Mouse (Mus musculus) CD4-positive, CD25-positive, alpha-beta regulatory T cell, adult 4 months (primary cell): ENCODE results near the gene Ndufb4. TPM values are rescaled to one million over a fixed set of nuclear protein-coding genes. Genes with fewer than 3 reads are reported as not detected.

ENCODE experiments used
- ATAC-seq: one replicate; pipeline ENCODE4 v1.8.0; 2017
- polyA plus RNA-seq, 2 experiments: library from polyadenylated mRNA; unstranded; fragments of 100-300 nt; shearing (Covaris generic); gene quantifications; one replicate each; pipeline ENCODE4 v1.2.1; 2017

Gene Ndufb4
- polyA plus RNA-seq, 2 experiments from 2014 or later = 49.1 to 64.4 TPM

GRCm38 (mm10) chr16:37635095-37635494, 19.2 kb downstream of the Ndufb4 start:
- no peak for ATAC-seq

DNA sequence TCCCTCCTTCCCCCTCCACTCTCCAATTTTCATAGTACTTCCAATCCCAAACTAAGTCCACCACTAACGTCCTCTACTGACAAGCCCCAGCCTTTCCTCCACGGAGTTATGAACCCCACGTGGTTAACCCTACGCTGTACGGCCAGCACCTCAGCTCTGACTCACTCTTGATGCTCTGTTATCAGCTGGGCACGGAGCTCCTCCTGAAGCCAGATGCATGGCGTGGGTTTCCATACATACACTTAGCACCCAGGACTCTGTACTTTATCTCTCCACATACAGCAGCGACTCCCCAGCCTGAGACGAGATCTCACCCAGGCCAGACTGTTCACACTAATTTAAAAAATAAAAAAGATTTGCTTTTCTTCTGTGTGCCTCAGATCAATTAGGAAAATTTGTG, 19.7 kb downstream of the Ndufb4 start:
- ATAC-seq = no peak

DNA sequence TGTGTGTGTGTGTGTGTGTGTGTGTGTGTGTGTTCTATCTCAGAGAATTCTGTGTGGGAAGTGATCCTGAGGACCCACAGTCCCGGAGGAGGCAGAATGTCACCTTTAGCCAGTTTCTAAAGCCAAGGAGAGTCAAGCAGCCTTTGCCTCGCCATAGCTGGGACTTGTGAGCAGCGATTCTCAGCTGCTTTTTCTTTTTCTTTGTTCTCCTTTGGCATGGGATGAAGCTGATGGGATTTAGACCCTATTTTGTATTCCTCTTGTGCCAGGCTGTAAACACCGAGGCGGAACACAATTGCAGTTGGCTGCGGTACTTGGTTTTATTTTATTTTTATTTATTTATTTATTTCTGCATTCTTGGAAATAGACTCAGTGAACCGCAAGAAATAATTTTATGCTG, 25.2 kb downstream of the Ndufb4 start:
- no peak for ATAC-seq

DNA sequence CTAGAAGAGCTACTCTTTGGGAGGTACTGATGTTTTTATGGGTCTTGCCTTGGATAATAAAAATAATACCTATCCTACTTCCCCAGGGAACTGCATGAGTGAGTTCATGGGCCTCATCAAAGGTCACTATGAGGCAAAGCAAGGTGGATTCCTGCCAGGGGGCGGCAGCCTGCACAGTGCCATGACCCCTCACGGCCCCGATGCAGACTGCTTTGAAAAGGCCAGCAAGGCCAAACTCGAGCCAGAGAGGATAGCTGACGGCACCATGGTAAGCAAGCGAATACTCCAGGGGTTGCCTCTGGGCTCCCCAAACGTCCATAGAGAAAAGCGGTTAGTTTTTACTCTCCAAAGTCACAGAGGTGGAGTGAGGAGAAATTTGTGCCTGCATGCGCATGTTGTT, 25.9 kb downstream of the Ndufb4 start:
- no peak for ATAC-seq

DNA sequence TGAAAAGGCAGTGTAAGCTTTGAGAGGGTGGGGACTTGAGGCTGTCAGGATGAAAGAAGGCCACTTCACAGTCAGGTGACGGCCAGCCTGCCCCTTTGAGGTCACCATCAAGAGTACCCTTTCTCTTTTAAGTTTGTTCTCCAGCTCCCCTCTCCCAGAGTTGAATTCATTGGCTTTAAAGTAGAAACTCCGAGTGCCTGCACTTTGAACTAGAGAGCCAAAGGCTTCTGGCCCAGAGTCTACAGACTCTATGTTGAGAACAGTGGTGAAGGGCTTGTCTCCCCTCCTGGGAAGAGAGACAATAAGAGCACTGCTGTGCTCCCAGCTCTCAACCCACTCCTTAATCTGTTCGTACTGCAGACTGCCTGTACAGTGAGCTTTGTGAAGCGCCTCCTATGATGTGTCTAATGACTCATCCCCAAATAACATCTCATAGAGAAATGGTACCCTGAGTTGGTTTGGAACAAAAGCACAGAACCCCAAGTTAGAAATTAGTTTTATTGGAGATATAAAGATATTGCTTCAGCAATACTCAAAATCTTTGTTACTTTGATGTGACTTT, 27.8 kb downstream of the Ndufb4 start:
- no peak for ATAC-seq

DNA sequence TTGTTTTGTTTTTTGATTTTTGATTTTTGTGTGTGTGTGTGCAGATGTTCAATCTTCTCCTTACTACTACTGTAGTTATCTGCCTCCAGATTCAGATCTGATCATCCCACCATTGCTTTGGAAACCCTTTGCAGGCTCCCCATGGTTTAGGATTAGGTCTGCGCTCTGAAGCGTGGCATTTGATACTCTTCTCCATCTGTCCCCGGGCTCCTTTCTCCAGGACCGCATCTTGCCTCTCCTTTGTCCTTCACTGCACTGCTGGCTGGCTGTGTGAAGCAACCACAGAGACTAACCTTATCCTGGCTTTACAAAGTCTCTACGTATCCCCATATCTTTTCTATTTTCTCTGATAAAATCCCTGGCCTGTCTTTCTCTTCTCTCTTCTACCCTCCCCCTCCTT, 31.3 kb downstream of the Ndufb4 start:
- ATAC-seq = no peak

DNA sequence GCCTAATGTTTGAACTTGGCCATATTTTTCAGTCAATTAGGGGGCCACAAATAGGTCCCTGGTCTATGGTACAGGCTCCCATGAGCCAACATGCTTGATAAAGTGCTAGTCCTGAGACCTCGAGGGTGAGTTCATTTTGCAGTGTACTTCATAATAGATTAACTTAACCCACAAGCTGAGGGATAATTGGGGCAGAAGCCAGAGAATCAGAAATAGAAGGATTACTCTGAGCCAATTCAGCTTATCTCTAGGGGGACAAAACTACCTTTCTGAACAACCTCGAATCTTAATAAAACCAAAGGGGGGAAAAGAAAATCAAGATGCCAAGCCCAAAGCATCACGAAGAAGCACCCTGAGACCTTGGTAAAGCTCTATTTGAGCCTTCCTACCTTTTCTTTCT, 31.9 kb downstream of the Ndufb4 start:
- ATAC-seq = no peak

DNA sequence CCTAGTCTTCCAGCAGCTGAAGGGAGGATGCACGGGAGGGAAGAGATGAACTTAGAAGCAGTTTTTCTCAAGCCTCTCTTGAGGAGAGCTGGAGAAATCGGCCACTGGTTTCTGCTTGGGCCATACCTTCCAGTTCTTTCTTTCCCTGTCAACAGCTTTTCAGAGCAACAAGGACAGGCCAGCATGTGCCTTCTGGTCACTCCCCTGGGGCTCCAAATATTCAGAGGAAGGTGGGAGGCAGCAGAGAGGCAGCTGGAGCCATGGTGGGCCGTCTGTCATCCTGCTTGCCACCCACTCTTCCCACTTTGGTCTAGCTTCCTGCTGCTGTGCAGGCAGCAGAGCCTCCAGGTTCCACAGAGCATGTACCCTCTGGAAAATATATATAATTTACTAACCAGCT, 36.6 kb downstream of the Ndufb4 start:
- no peak for ATAC-seq

DNA sequence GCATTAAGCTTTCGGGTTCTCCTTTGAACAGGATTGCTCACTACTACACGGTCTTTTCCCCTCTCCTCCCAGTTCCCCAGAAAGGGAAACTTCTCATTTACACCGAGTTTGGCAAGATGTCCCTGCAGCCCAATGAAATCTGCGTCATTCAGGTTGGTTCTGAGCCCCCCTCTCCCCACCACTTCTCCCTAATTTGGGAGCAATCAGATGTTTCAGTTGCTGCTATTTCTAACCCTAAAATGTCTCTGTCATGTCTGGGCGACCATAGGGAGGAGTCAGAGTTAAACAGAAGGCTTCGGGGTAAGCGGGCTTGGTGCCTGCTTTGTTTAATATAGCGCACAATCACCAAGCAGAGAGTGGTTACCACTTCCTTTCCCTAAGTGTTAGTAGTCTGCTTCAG, 38.1 kb downstream of the Ndufb4 start:
- no peak for ATAC-seq

- ATAC-seq = no peak
These were observed 38.8 kb downstream of the Ndufb4 start for GRCm38 (mm10) chr16:37615429-37615828.

DNA sequence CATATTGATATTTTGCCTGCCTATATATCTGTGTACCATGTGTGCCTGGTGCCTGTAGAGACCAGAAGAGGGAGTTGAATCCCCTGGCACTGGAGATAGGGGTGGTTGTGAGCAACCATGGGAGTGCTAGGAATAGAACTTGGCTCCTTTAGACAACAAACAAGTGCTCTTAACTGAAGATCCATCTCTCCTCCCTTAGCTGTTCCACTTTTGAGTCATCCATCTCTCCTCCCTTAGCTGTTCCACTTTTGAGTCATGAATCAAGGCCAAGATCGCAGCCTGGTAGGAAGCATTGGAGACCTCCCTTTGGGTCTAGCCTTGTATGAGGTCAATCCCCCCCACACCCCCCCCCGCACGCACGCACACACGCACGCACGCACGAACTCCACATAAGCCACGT, 39.7 kb downstream of the Ndufb4 start:
- ATAC-seq = no peak

GRCm38 (mm10) chr16:37612013-37612412, 42.2 kb downstream of the Ndufb4 start:
- ATAC-seq = no peak

DNA sequence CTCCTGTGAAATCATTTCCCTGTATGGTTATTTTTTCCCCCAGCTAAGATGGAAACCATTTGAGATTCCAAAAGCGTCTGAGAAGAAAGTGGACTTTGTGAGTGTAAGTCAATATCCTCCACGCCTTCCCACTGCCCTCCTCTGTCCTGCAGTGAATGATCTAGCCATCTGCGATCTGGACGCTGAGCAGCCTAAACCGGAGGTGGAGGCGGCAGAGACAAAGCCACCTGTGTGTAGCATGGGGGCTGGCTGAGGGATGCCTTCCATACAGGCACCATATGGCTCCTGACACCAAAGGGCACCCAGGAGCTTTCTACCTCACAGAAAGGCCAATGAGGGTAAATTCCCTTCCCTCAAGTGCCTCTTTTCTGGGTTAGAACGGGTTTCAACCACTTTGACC, 43.2 kb downstream of the Ndufb4 start:
- ATAC-seq = no peak

DNA sequence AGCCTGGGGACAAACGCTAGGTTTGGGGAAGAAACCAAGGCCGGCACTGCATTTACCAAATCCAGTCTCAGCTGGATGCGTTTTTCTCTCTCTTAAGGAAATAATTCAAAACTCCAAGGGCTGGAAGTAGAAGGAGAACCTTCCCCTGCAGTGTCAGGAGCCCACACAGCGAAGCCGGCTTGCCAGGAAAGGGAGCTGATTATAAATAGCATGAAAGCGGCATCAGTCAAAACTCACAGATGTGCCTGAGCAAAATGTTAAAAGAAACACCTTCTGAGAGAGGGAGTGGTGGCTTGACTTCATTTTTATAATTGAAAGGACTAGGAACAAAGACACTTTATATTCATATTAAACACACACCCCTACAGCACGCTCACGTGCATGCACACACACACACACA, 43.9 kb downstream of the Ndufb4 start:
- ATAC-seq = no peak

DNA sequence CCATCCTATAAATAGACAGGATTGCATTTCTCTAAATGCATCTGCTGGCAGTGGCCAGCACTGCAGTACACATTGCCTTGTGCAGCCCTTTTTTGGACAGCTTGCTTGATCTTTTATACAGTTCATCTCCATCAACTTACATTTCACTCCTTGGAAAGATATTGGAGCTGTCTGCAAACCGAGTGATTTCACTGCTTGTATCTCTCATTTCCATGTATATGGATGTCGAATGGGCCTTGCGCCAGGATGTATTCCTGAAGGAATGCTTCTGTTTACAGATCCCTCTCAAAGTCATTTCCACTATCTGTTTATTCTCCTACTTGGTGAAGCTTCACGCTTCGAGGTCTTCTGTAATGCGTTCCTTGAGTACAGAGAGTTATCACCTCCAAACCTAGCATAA, 50.0 kb downstream of the Ndufb4 start:
- ATAC-seq = no peak

GRCm38 (mm10) chr16:37603431-37603830, 50.8 kb downstream of the Ndufb4 start:
- no peak for ATAC-seq

- no peak for ATAC-seq
These were observed 54.9 kb downstream of the Ndufb4 start for GRCm38 (mm10) chr16:37599326-37599725.

- no peak for ATAC-seq
These were observed 55.8 kb downstream of the Ndufb4 start for GRCm38 (mm10) chr16:37598463-37598862.

GRCm38 (mm10) chr16:37597412-37597811, 56.8 kb downstream of the Ndufb4 start:
- no peak for ATAC-seq

Other genes starting within 250 kb of the Ndufb4 start
- 10 to 100 TPM; 14.4 to 16.9 TPM for gene Gtf2e1, start 114.7 kb downstream of the Ndufb4 start, polyA plus RNA-seq
- gene Rabl3, start 114.6 kb downstream of the Ndufb4 start, polyA plus RNA-seq = 10 to 100 TPM in 1 of 2 experiments, 1 to 10 TPM in 1; 9.7 to 11.1 TPM
- gene Hgd, start 74.3 kb downstream of the Ndufb4 start, polyA plus RNA-seq = under 1 TPM in 1 of 2 experiments, not detected in 1; 0.38 TPM
- under 1 TPM; 0.27 to 0.36 TPM for gene Fstl1, start 122.4 kb upstream of the Ndufb4 start, polyA plus RNA-seq
- not detected for gene Gm36028, start 206.7 kb upstream of the Ndufb4 start, polyA plus RNA-seq
- gene Lrrc58, start 213.9 kb upstream of the Ndufb4 start, polyA plus RNA-seq = 10 to 100 TPM; 19.6 to 21.5 TPM